Mouse (Mus musculus) left cerebral cortex, adult 18-20 months (tissue): ENCODE data around the gene Rpl14. TPM values are rescaled to one million over a fixed set of nuclear protein-coding genes. Genes with fewer than 3 reads are reported as not detected.

Source experiments
- DNase-seq, 2 experiments: peaks; one replicate each; pipeline ENCODE4 v3.0.0; 2021 to 2022; ENCODE audit warnings: low spot score in 2 of 2, mixed read lengths in 1 of 2
- total RNA-seq, 2 experiments: library from RNA; stranded (reverse); gene quantifications; 2 replicates each; pipeline ENCODE4 v1.2.3; 2021

The Rpl14 gene
- total RNA-seq, 2 experiments from 2014 or later, result 298 to 323 TPM

- no peak for DNase-seq
Measured at GRCm38 (mm10) chr9:120570334-120570725, 914 bp upstream of the Rpl14 start.

- DNase-seq, result no peak
Measured at GRCm38 (mm10) chr9:120571593-120572385, 545 bp downstream of the Rpl14 start.

- no peak for DNase-seq
Measured at GRCm38 (mm10) chr9:120575748-120576661, 4.8 kb downstream of the Rpl14 start.

- DNase-seq, result no peak
Measured at GRCm38 (mm10) chr9:120576662-120577013, 5.4 kb downstream of the Rpl14 start.

- DNase-seq, result peak; percentile 78 to 90
Measured at GRCm38 (mm10) chr9:120577133-120577651, 5.9 kb downstream of the Rpl14 start.

GRCm38 (mm10) chr9:120577706-120578405 lies 6.6 kb downstream of the Rpl14 start:
- DNase-seq, result no peak

GRCm38 (mm10) chr9:120578701-120579100 lies 7.5 kb downstream of the Rpl14 start:
- no peak for DNase-seq

GRCm38 (mm10) chr9:120579808-120580207 lies 8.6 kb downstream of the Rpl14 start:
- DNase-seq, result no peak

GRCm38 (mm10) chr9:120581941-120582618 lies 10.8 kb downstream of the Rpl14 start:
- DNase-seq, result peak; percentile 24 to 27

GRCm38 (mm10) chr9:120582619-120583308 lies 11.5 kb downstream of the Rpl14 start:
- peak; percentile 87 to 90 for DNase-seq

- DNase-seq, result no peak
Measured at GRCm38 (mm10) chr9:120583314-120583713, 12.1 kb downstream of the Rpl14 start.

GRCm38 (mm10) chr9:120586546-120586945 lies 15.3 kb downstream of the Rpl14 start:
- peak; percentile 63 to 80 for DNase-seq

- DNase-seq, result peak; percentile 69 to 83
Measured at GRCm38 (mm10) chr9:120591490-120591889, 20.2 kb downstream of the Rpl14 start.

GRCm38 (mm10) chr9:120593383-120594101 lies 22.3 kb downstream of the Rpl14 start:
- no peak for DNase-seq

- DNase-seq, result no peak
Measured at GRCm38 (mm10) chr9:120594839-120595238, 23.6 kb downstream of the Rpl14 start.

- no peak for DNase-seq
Measured at GRCm38 (mm10) chr9:120595306-120595705, 24.1 kb downstream of the Rpl14 start.

GRCm38 (mm10) chr9:120601488-120602171 lies 30.4 kb downstream of the Rpl14 start:
- peak; percentile 76 to 82 for DNase-seq

GRCm38 (mm10) chr9:120602172-120602838 lies 31.1 kb downstream of the Rpl14 start:
- DNase-seq, result no peak
